Mouse (Mus musculus): ENCODE measurements around the gene Klhl5.
A peak's percentile ranks its signal among the peaks of the same experiment; 100 is the strongest.

Klhl5 gene

GRCm38 (mm10) chr5:65146749-65147148, 39.4 kb downstream of the Klhl5 start:
- no peak for DNase-seq (ENCODE audit: low spot score)

DNA sequence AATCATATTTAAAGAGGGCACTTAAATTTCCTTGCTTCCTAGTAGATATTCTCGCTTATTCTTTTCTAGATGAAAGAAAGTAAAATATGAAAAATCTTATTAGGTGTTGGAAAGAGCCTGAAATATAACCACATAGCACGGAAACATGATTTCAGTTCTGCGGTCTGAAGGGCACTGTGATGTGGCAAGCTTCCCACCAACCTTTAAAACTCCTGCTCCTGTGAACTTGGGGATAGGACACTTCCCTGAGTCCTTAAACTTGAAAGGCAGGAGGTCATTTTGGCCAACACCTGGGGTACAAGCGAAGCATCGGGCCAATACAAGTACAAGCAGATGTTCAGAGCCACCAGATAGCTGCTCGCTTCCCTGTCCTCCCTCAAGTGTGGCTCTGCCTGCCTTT, 42.4 kb downstream of the Klhl5 start:
- DNase-seq (ENCODE audit: low spot score), result no peak

DNA sequence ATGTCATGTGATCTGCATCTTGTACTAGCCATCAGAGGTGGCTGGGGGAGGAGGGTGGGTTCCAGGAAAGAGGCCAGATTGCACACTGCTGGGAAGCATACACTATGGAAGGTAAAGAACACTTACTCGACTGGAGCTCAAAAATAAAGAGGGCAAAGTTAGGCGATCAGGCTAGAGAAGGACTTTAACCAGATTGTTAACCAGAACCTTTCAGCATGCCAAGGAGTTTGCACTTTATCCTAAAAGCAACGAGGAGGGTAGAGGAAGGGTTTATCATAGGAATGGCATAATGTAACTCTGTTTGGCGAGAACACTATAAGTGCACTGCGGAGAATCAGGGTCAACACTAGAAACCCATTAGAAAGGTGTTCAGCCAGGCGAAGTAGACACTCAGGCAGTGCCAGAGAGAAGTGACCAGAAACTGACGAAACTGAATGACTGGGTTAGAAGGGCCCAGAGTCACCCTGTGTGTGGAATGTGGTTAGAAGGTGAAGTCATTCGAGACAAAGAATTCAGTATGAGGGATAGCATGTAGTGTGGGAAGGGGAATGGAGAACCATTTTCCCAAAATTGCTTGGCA, 43.1 kb downstream of the Klhl5 start:
- no peak for DNase-seq (ENCODE audit: low spot score)

GRCm38 (mm10) chr5:65151276-65151675, 43.9 kb downstream of the Klhl5 start:
- DNase-seq (ENCODE audit: low spot score), result no peak

GRCm38 (mm10) chr5:65151767-65152166, 44.4 kb downstream of the Klhl5 start:
- no peak for DNase-seq (ENCODE audit: low spot score)

DNA sequence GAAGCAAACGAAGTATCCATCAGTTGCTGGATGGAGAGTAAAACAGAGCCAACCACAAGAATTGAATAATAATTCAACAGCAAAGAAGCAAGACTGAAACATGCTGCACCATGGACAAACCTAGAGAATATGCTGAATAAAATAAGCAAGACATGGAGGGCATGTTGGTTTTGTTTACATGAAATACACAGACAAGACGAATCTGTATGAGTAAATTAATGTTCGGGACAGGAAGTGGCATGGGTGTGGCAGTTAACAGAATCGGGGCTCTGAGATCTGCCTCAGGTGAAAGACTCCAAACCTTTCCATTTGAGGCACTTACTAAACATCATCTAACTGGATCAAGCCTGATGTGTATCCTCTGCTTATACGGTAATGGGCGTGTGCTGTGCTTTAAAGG, 46.9 kb downstream of the Klhl5 start:
- no peak for DNase-seq (ENCODE audit: low spot score)

DNA sequence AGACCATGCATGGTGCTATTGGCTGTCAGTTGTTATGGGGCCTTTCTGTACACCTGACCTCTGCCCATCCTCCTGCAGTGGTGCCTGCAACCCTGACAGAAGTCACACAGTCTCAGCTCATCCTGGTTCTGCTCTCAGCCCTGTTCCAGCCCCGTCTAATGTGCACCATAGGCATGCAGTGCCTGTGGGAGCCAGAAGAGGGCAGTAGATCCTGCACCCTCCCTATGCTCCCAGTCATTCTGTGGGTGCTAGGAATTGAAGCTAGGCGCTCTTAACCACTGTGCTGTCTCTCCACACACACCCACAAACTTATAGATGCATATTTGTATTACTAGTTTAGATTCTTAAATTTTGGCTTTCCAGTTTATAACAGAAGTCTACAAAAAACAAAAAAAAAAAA, 49.5 kb downstream of the Klhl5 start:
- peak; percentile 22 for DNase-seq (ENCODE audit: low spot score)

DNA sequence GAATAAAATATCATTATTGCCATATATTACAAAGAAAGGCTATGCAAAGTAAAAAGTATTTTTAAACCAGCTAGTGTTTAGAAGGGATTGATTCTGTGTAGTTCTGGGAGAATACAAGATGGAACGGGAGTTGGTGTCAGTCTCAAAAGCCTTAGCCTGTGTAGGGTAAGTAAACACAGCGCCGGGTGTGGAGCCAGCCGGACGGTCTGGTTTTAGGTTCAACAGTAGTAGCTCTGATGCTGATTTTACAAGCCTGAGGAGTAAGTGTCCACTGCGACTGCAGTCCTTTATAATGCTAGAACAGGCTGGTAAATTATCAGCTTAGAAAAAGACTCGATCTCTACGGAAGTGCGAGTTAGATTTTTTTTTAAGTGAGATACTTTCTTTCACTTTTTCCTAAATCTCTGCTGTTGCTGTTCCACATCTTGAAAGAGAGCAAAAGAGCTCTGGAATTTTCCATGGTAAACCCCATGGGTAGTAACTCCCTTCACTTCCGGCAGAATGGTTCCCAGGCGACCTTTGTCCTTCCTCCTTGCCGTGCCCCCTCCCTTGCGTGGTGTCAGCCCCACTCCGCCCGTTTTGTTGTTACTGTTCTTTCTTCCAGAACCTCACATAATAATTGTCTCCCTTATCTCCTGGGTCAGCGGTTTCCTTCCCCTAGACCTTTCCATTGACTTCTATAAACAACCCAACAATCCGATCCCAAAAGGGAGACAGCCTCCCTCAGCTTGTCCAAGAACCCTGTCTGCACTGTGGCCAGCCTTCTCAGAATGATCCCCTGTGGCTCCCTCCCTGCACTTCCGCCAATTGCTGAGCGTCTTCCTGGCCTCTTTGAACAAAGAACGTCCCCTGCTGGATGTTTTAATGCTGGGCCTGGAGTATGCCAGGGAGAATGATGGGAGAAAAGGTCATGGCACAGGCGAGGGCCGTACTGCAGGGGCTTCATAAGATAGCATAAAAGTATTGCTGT, 50.4 kb downstream of the Klhl5 start:
- no peak for DNase-seq (ENCODE audit: low spot score)

DNA sequence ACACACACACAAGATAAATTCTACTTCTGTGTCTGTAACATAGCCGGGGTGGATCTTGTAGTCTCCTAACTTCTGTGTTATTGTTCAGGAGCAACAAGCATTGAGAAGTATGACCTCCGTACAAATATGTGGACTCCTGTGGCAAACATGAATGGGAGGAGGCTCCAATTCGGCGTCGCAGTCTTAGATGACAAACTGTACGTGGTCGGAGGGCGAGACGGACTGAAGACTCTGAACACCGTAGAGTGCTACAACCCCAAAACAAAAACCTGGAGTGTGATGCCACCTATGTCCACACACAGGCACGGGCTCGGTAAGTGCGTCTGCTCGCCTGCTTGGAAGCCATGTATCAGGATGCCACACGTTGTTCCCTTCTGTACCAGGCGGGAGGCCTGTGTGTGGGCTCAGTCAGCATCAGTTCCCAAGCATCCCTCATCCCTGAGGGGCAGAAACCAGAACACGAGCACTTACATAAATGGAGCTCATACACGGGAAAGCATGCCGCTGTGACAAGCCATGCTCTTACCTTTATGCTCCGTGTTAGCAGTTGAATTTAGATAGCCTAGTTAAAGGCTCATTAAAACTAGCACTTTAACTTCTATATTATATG, 51.5 kb downstream of the Klhl5 start:
- DNase-seq (ENCODE audit: low spot score), result no peak

- DNase-seq (ENCODE audit: low spot score), result no peak
These were observed 55.7 kb downstream of the Klhl5 start for GRCm38 (mm10) chr5:65163001-65163400.

DNA sequence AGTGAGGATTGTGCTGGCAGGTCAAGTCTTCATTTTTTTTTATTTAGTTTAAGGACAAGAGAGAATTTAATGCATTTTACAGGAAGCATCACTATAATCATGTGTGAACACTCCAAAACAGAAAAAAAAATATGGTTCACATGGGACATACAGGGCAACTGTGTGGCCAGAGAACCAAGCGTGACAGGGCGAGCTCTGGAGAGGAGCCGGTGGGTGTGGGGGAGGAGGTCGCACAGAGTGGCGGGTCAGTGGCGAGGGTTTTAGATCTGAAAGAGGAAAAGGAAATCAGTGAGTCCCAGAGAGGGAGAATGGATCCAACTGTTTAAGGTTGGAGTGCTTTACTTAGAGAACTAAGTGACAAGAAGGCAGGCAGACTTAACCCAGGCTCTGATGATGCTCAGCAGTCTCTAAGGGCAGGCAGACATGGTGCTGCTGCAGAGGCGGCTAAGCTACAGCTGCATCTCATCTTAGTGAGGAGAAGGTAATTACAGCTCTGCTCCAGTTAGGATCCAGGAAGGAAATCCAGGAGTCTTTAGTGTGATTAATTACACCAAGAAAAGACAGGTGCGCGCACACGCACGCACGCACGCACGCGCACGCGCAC, 56.3 kb downstream of the Klhl5 start:
- no peak for DNase-seq (ENCODE audit: low spot score)

DNA sequence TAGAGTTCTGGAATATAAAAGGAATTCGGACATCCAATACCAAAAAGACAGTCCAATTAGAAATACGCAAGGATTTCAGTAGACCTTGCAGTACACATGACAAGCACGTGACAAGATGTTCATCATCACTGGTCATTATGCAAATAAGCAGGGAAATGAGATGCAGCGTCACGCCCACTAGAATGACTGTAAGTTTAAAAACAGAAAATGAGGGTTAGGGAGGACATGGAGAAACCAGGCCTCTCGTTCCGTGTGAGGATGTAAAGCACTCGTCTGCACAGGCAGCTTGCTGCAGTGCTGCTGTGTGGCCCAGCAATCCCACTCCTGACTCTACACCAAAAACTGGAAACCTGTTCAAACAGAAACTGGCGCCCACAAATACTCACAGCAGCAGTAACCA, 62.9 kb downstream of the Klhl5 start:
- no peak for DNase-seq (ENCODE audit: low spot score)

- no peak for DNase-seq (ENCODE audit: low spot score)
These were observed 67.9 kb downstream of the Klhl5 start for GRCm38 (mm10) chr5:65175035-65175917.

DNA sequence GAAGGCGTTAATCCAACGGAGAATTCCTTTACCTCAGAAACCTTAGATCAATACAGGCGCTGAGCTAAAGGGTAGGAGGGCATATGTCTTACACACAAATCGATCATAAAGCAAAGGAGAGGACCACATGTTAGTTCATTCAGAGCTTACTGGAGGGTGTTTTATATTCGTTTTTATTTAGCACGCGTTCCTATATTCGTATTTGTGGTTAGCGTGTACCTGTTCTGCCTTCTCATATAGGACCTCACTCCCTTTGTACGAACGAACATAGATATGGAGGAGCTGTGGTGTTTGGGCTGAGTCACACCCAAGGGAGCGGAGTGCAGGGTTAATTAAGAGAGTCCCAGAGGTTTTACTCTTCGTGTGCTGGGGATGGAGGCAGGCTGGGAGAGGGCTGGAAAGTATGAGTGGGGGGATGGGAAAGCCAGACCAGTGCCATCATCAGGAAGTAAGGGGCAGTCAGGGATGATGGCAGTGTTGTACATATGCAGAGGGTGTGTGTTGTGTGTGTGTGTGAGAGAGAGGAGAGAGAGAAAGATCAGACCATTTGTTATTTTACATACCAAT, 68.7 kb downstream of the Klhl5 start:
- DNase-seq (ENCODE audit: low spot score), result no peak

GRCm38 (mm10) chr5:65177026-65177514, 69.7 kb downstream of the Klhl5 start:
- no peak for DNase-seq (ENCODE audit: low spot score)

DNA sequence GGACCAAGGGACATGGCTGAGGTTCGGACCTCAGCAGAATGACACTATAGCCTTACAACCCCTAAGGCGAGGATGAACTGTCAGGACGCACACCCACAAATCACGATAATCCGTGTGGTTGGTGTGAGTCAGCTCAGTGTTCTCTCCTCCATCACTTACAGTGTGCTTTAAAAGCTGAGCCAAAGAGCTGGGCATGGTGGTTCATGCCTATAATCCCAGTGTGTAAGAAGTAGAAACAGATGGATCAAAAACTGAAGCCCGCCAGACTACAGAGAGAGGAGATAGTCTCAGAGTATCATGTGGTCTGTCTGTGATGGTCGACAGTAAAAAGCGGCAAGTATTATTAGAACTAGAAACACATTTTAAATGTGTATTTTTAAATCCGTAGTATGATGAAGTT, 71.1 kb downstream of the Klhl5 start:
- no peak for DNase-seq (ENCODE audit: low spot score)

GRCm38 (mm10) chr5:65181160-65181793, 73.9 kb downstream of the Klhl5 start:
- DNase-seq (ENCODE audit: low spot score), result no peak

- no peak for DNase-seq (ENCODE audit: low spot score)
These were observed 74.4 kb downstream of the Klhl5 start for GRCm38 (mm10) chr5:65181794-65182169.

- DNase-seq (ENCODE audit: low spot score), result no peak
These were observed 74.9 kb downstream of the Klhl5 start for GRCm38 (mm10) chr5:65182268-65182667.

- DNase-seq (ENCODE audit: low spot score), result no peak
These were observed 84.3 kb downstream of the Klhl5 start for GRCm38 (mm10) chr5:65191601-65192000.

DNA sequence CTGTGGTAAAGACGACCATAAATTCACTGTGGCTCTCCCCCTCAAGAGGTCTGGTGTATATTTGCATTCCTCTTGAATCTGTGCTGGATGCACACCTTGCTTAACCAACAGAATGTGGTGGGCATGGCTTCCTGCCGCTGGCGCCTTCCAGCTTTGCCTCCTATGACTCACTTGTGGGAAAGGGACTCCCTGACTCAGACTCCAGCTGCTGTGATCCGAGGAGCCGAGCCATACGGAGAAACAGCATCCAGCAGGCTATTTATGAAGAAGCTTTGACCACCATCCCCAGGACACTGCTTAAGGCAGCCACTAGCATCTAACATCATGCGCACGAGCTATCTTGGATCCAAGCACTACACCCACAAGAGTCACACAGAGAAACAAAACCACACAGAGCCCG, 87.1 kb downstream of the Klhl5 start:
- DNase-seq (ENCODE audit: low spot score), result no peak
